Mouse (Mus musculus) frontal cortex, postnatal 10 days (tissue): ENCODE results near the gene Sgca.
"Not testable (repeated sequence)": the region's sequence is repeated elsewhere in the genome, so short reads cannot be mapped to it uniquely, and the experiment has no call there.

Experiments used
- DNase-seq, 2 experiments: peaks; one replicate each; pipeline ENCODE4 v3.0.0; 2022; ENCODE audit warnings: low spot score in 2 of 2, mixed read lengths in 1 of 2

The Sgca gene

GRCm38 (mm10) chr11:94976199-94976598 lies at the start of gene Sgca:
Gene Sgca, minus strand, starts transcription at chr11:94976327.
- DNase-seq: no peak

- DNase-seq: no peak
Observed at GRCm38 (mm10) chr11:95025227-95026012, 49.3 kb upstream of the Sgca start.

- DNase-seq: peak in 1 of 2 experiments; percentile 55
Observed at GRCm38 (mm10) chr11:95024439-95025184, 48.5 kb upstream of the Sgca start.

- DNase-seq: no peak
Observed at GRCm38 (mm10) chr11:95023481-95023880, 47.4 kb upstream of the Sgca start.

GRCm38 (mm10) chr11:95022237-95022992 lies 46.3 kb upstream of the Sgca start:
- DNase-seq: no peak

- no peak for DNase-seq
Observed at GRCm38 (mm10) chr11:95015484-95015883, 39.4 kb upstream of the Sgca start.

GRCm38 (mm10) chr11:95012487-95012886 lies 36.4 kb upstream of the Sgca start:
- DNase-seq: no peak

- no peak for DNase-seq
Observed at GRCm38 (mm10) chr11:95012075-95012474, 35.9 kb upstream of the Sgca start.

GRCm38 (mm10) chr11:95011416-95011815 lies 35.3 kb upstream of the Sgca start:
- DNase-seq: no peak

GRCm38 (mm10) chr11:95010841-95011403 lies 34.8 kb upstream of the Sgca start:
- DNase-seq: not testable (repeated sequence)

- DNase-seq: peak in 1 of 2 experiments; percentile 47
Observed at GRCm38 (mm10) chr11:95010141-95010739, 34.1 kb upstream of the Sgca start.

GRCm38 (mm10) chr11:95009629-95010014 lies 33.5 kb upstream of the Sgca start, which contains the start of gene Samd14:
Gene Samd14, plus strand, starts transcription at chr11:95009879.
- DNase-seq: peak; percentile 76 to 81

- DNase-seq: peak in 1 of 2 experiments; percentile 26
Observed at GRCm38 (mm10) chr11:95008661-95009628, 32.8 kb upstream of the Sgca start.

GRCm38 (mm10) chr11:95007418-95007817 lies 31.3 kb upstream of the Sgca start:
- no peak for DNase-seq

GRCm38 (mm10) chr11:95006525-95007219 lies 30.5 kb upstream of the Sgca start:
- DNase-seq: peak in 1 of 2 experiments; percentile 76

- DNase-seq: peak in 1 of 2 experiments; percentile 22
Observed at GRCm38 (mm10) chr11:95006038-95006437, 29.9 kb upstream of the Sgca start.

- DNase-seq: no peak
Observed at GRCm38 (mm10) chr11:95004937-95005198, 28.7 kb upstream of the Sgca start.

GRCm38 (mm10) chr11:95004136-95004936 lies 28.2 kb upstream of the Sgca start:
- DNase-seq: no peak

- no peak for DNase-seq
Observed at GRCm38 (mm10) chr11:95002705-95003104, 26.6 kb upstream of the Sgca start.
